Mouse (Mus musculus): ENCODE measurements around the gene Apc2.

- TF ChIP-seq POLR2A (IDR thresholded peaks at IDR 0.05; ENCODE audit: insufficient read length, low read depth) (no peak), MYOD1 (IDR thresholded peaks at IDR 0.05; ENCODE audit: control insufficient read depth in 1 of 3, insufficient read length in 2 of 3, low read depth in 2 of 3) (peak in 2 of 3 experiments; percentile 43 to 66), POLR2AphosphoS2 (IDR thresholded peaks at IDR 0.05; ENCODE audit: insufficient read length, low read depth) (no peak), TCF12 (IDR thresholded peaks at IDR 0.05; ENCODE audit: insufficient read depth, poor library complexity, severe bottlenecking) (no peak), E2F4 (IDR thresholded peaks at IDR 0.05; ENCODE audit: insufficient read depth) (no peak), USF1 (IDR thresholded peaks at IDR 0.05; ENCODE audit: low read depth) (no peak), MAX (IDR thresholded peaks at IDR 0.05; ENCODE audit: low read depth) (no peak), REST (IDR thresholded peaks at IDR 0.05; ENCODE audit: insufficient read depth, insufficient read length) (no peak), MYOG (IDR thresholded peaks at IDR 0.05; ENCODE audit: control insufficient read depth in 1 of 3, insufficient read depth in 1 of 3, insufficient read length in 2 of 3, low read depth in 2 of 3) (peak in 2 of 3 experiments; percentile 64 to 76), SRF (IDR thresholded peaks at IDR 0.05; ENCODE audit: control insufficient read depth, insufficient read length, low read depth) (no peak)
Observed at GRCm38 (mm10) chr10:80278390-80278789, 17.4 kb upstream of the Apc2 start.
